Mouse (Mus musculus) liver, embryonic 14.5 days (tissue): Measurements from ENCODE around the gene Tmx1. TPM values are rescaled to one million over a fixed set of nuclear protein-coding genes. Genes with fewer than 3 reads are reported as not detected.

Experiments used
- ATAC-seq: fragments of 200-750 bp; cut with Nextera tagmentation; 2 replicates; pipeline ENCODE4 v1.8.0; 2017; ENCODE audit warnings: moderate number of reproducible peaks, mild to moderate bottlenecking, moderate library complexity; ENCODE audit not compliant: insufficient read depth
- DNase-seq, 3 experiments: peaks; one replicate each; pipeline ENCODE4 v3.0.0-alpha.2; 2012 to 2013; ENCODE audit warnings: low read depth in 3 of 3, low spot score in 3 of 3
- H3K27ac ChIP-seq: fragments of 300-500 bp; sonication (generic); 2 replicates; pipeline ENCODE4 v1.5.1; 2014; ENCODE audit warnings: moderate library complexity, mild to moderate bottlenecking, control low read depth, inconsistent platforms
- H3K27me3 ChIP-seq: fragments of 300-500 bp; sonication (generic); 2 replicates; pipeline ENCODE4 v1.6.1; 2014; ENCODE audit warnings: mild to moderate bottlenecking, low read length, moderate library complexity; ENCODE audit not compliant: control insufficient read depth, insufficient read depth
- H3K36me3 ChIP-seq: fragments of 300-500 bp; sonication (generic); replicated peaks from 2 replicates; pipeline ENCODE4 v1.6.1; 2014; ENCODE audit warnings: low read depth; ENCODE audit not compliant: control insufficient read depth, insufficient read depth
- H3K4me1 ChIP-seq, 2 experiments: fragments of 200-500 bp in 1 of 2; fragments of 300-500 bp in 1 of 2; sonication (generic) in 1 of 2; replicated peaks; 2 replicates each; pipeline ENCODE4 v1.6.1; 2012 to 2014; ENCODE audit warnings: antibody characterized with exemption in 1 of 2, inconsistent platforms in 1 of 2, low read length in 1 of 2; ENCODE audit not compliant: control insufficient read depth in 2 of 2, insufficient read depth in 2 of 2
- H3K4me2 ChIP-seq: fragments of 300-500 bp; sonication (generic); 2 replicates; pipeline ENCODE4 v1.6.1; 2014; ENCODE audit warnings: low read depth, mild to moderate bottlenecking, control low read depth, moderate library complexity
- H3K4me3 ChIP-seq, 2 experiments: fragments of 200-500 bp in 1 of 2; fragments of 300-500 bp in 1 of 2; sonication (generic) in 1 of 2; 2 replicates each; pipeline ENCODE4 v1.5.1; 2012 to 2014; ENCODE audit warnings: low read depth in 2 of 2, low read length in 2 of 2, mild to moderate bottlenecking in 2 of 2, control low read depth in 1 of 2, inconsistent platforms in 1 of 2, moderate library complexity in 1 of 2; ENCODE audit not compliant: insufficient read depth in 1 of 2
- H3K9ac ChIP-seq: fragments of 300-500 bp; sonication (generic); replicated peaks from 2 replicates; pipeline ENCODE4 v1.6.1; 2014; ENCODE audit warnings: mild to moderate bottlenecking, control low read depth, moderate library complexity
- H3K9me3 ChIP-seq: fragments of 300-500 bp; sonication (generic); 2 replicates; pipeline ENCODE4 v1.6.1; 2016; ENCODE audit warnings: low read length, mixed read lengths; ENCODE audit not compliant: control insufficient read depth
- CTCF ChIP-seq: IDR thresholded peaks from 2 replicates; pipeline ENCODE4 v1.5.1; 2016; ENCODE audit warnings: antibody characterized with exemption, low read depth, control low read depth
- EP300 ChIP-seq: IDR thresholded peaks from 2 replicates; pipeline ENCODE4 v1.6.1; 2016; ENCODE audit warnings: antibody characterized with exemption, low read depth
- WGBS: fragments of 180-500 bp; shearing (Covaris S2); extraction: QIAGEN DNeasy Blood & Tissue Kit; methylation state at CpG from one replicate; pipeline ENCODE4 v1.1.7; 2014; ENCODE audit not compliant: insufficient replicate concordance; 5-methylcytosine and 5-hydroxymethylcytosine counted together
- polyA plus RNA-seq, 2 experiments: library from polyadenylated mRNA; depleted of rRNA in 1 of 2; stranded (reverse) in 1 of 2; unstranded in 1 of 2; fragments of >200 nt; fragmentation: Nextera tagmentation in 1 of 2; extraction: Ambion mirVana in 1 of 2; gene quantifications; 2 replicates each; pipeline versions ENCODE4 v1.2.1 to v1.2.3; 2012 to 2014

Tmx1 gene
- polyA plus RNA-seq, 2 experiments: 32.9 to 86.2 TPM

DNA sequence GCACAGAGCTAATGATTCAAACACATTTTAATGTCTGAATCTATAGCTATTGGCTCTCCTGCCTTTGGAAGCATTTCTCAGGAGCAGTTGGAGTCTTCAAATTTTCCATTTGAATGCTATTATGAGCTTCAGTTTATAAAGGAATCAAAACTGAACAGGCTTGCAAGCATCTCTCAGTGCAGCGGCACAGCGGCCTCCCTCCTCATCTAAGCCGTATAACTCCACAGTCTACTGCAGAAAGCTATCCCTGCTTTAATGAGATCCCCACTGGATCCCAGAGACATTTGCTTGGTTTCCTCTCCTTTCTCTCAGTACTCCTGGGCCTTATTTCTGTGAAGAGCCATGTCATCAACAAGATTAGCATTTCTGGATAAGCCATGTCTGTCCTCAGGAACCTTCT, 45.2 kb downstream of the Tmx1 start:
- Histone ChIP-seq H3K4me2 (no peak overlapping the region), H3K4me3 (no peak overlapping the region), H3K36me3 (no peaks in the 10 kb centered on the region), H3K4me1 (no peaks in the 10 kb centered on the region), H3K27me3 (no peaks in the 10 kb centered on the region), H3K27ac (no peak overlapping the region), H3K9me3 (no peaks in the 10 kb centered on the region), H3K9ac (no peak overlapping the region)
- no peak for TF ChIP-seq EP300
- no peak for TF ChIP-seq CTCF
- 92% methylated on average over 3 of the region's 3 CpGs for WGBS
- ATAC-seq (no peak), DNase-seq (no peak)

DNA sequence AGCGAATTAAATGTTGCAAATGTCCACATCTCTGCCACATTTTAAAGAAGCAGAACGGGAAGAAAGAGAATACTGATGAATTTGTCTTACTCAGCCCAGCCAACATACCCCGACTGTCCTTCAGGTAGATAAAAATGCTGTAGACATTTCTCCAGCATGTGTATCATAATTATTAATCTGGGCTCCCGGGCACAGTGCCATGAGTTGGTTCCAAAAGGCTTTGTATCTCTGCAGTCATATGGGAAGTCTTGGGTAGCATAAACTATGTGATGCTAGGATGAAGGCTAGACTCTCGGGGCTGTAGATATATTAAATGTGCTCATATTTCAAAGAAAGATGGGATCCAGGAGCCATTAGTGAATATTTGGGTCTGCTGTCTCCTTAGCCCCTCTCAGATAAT, 53.1 kb downstream of the Tmx1 start:
- 63% methylated on average over 5 of the region's 5 CpGs for WGBS
- Histone ChIP-seq H3K9ac (no peak overlapping the region), H3K27ac (no peak overlapping the region), H3K4me3 (no peak overlapping the region), H3K36me3 (no peaks in the 10 kb centered on the region), H3K4me1 (no peaks in the 10 kb centered on the region), H3K9me3 (no peaks in the 10 kb centered on the region), H3K4me2 (no peak overlapping the region), H3K27me3 (no peaks in the 10 kb centered on the region)
- DNase-seq: no peak
- ATAC-seq: no peak
- TF ChIP-seq EP300: no peak
- TF ChIP-seq CTCF: no peak

DNA sequence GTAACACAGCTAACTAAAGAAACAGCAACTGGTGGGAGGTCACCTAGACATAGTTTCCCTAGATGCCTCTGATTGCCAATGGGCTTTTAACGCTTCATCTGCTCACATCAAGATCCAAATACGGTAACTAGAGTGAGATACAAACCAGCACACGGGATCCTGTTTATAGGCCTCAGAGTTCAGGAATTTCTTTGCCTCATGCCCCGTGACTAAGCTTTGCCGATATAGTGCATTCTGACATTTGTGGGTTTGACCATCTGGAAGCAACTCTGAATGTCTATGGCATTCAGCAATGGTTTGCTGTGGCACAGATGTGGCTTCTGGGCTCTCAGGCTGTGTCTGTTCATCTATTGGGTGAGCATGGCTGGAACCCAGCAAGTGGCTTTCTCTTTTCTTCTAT, 59.1 kb downstream of the Tmx1 start:
- Histone ChIP-seq H3K4me2 (no peak overlapping the region), H3K36me3 (no peaks in the 10 kb centered on the region), H3K9ac (no peak overlapping the region), H3K9me3 (no peaks in the 10 kb centered on the region), H3K4me3 (no peak overlapping the region), H3K4me1 (no peaks in the 10 kb centered on the region), H3K27me3 (no peaks in the 10 kb centered on the region), H3K27ac (no peak overlapping the region)
- no peak for TF ChIP-seq EP300
- TF ChIP-seq CTCF: no peak
- DNase-seq: no peak
- ATAC-seq: no peak
- 78% methylated on average over 5 of the region's 5 CpGs for WGBS

DNA sequence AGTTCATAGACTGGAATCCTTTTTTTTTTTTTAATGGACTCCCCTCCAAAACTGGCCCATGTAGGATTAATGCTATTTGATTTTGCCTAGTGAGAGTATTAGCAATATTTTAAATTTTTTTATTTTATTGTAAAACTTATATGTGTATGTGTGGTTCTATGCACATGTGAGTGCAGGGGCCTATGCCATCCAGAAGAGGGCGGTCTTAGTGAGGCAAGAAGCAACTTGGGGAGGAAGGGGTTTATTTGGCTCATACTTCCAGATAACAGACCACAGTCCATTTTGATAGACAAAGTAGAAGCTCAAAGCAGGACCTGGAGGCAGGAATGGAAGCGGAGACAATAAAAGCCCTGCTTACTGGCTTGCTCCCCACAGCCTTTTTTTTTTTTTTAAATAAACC, 59.5 kb downstream of the Tmx1 start:
- H3K4me2 ChIP-seq: no peak overlapping the region
- no peak overlapping the region for H3K9ac ChIP-seq
- 77% methylated on average over 2 of the region's 2 CpGs for WGBS
- no peak for DNase-seq
- no peaks in the 10 kb centered on the region for H3K9me3 ChIP-seq
- H3K4me1 ChIP-seq: no peaks in the 10 kb centered on the region
- no peaks in the 10 kb centered on the region for H3K36me3 ChIP-seq
- H3K27ac ChIP-seq: no peak overlapping the region
- no peaks in the 10 kb centered on the region for H3K27me3 ChIP-seq
- ATAC-seq: no peak
- no peak for TF ChIP-seq CTCF
- TF ChIP-seq EP300: no peak
- H3K4me3 ChIP-seq: no peak overlapping the region

Other genes starting within 250 kb of the Tmx1 start
- 20.6 and 29.5 TPM in 2 replicates for gene Pygl, start 221.6 kb upstream of the Tmx1 start, polyA plus RNA-seq (2012; rRNA removed)
- 47.9 and 51.7 TPM in 2 replicates for gene Pygl, start 221.6 kb upstream of the Tmx1 start, polyA plus RNA-seq (2014; fragmentation: Nextera tagmentation; extraction: Ambion mirVana)
- 0.01 and 0.03 TPM in 2 replicates for gene Trim9, start 105.5 kb upstream of the Tmx1 start, polyA plus RNA-seq (2012; rRNA removed)
- 0.04 TPM in 1 of 2 replicates, not detected in the other for gene Trim9, start 105.5 kb upstream of the Tmx1 start, polyA plus RNA-seq (2014; fragmentation: Nextera tagmentation; extraction: Ambion mirVana)